Mouse (Mus musculus) cerebral cortex, adult 2 months (tissue): Measurements from ENCODE around the gene 4930524J08Rik.

Experiments used
- WGBS: fragments of 180-500 bp; shearing (Covaris S2); methylation state at CpG from one replicate; pipeline ENCODE4 v1.1.7; 2018; 5-methylcytosine and 5-hydroxymethylcytosine counted together

The 4930524J08Rik gene

DNA sequence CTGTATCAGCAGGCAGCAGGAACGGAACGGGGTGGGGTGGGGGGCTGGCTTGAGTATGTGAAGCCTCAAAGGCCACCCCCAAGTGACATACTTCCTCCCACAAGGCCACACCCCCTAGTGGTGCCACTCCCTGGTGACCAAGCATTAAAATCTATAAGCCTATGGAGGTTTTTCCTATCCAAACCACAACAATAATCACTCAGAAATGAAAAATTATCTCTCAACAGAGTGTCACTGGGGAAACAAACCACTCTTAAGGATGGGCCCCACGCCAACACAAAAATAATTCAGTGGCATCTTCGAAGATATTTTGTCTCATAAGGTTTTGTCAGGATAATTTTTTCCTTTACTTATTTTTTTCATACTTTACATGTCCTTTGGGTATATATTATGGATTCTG is 25.0 kb downstream of the 4930524J08Rik start:
- 75% methylated on average over 4 of the region's 4 CpGs for WGBS

GRCm38 (mm10) chr5:100005431-100005830 is 26.6 kb downstream of the 4930524J08Rik start:
- WGBS: 54% methylated on average over 3 of the region's 3 CpGs

GRCm38 (mm10) chr5:100005896-100006295 is 27.0 kb downstream of the 4930524J08Rik start:
- whole genome bisulfite sequencing: 76% methylated on average over 6 of the region's 6 CpGs

GRCm38 (mm10) chr5:100006324-100007039 is 27.6 kb downstream of the 4930524J08Rik start:
- 90% methylated on average over 4 of the region's 4 CpGs for WGBS

GRCm38 (mm10) chr5:100007040-100007375 is 28.1 kb downstream of the 4930524J08Rik start:
- 88% methylated on average over 4 of the region's 4 CpGs for WGBS

- 54% methylated on average over 3 of the region's 3 CpGs for WGBS
These were observed 29.6 kb downstream of the 4930524J08Rik start for GRCm38 (mm10) chr5:100008485-100008884.

- 93% methylated on average over 9 of the region's 9 CpGs for WGBS
These were observed 33.7 kb downstream of the 4930524J08Rik start for GRCm38 (mm10) chr5:100012599-100012998.

- WGBS: 79% methylated on average over 5 of the region's 5 CpGs
These were observed 45.5 kb downstream of the 4930524J08Rik start for GRCm38 (mm10) chr5:100024403-100024802.

DNA sequence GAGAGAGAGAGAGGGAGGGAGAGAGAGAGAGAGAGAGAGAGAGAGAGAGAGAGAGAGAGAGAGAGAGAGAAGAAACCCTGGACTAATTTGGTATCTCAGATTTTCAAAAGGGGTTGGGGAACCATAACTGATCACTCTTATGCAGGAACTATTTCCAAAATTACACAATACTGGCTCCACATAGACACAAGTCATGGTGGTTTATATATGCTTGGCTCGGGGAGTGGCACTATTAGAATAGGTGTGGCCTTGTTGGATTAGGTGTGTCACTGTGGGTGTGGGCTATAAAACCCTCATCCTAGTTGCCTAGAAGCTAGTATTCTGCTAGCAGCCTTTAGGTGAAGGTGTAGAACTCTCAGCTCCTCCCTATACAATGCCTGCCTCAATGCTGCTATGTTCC is 46.0 kb downstream of the 4930524J08Rik start:
- WGBS: 75% methylated on average over 1 of the region's 1 CpGs
